ENCODE assay signal across 10 mouse cellular contexts in the genomic region with DNA sequence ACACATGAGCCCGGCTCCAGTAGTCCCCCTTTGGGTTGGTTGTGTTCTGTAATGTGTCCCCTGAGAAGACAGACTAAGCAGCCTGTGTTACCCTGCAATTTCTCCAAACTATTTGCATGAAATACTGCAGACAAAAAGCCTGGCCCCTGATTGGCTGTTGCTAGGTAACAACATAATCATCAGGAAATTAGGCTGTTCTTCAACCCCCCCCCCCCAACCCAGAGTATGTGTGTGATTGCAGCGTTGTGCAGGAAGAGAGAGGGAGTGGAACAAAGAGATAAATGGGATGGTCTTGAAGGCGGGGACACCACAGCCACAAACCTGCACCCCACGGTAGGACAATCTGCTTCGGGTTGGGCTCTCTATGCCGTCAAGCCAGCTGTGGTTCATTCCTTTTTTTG. TPM values are rescaled to one million over a fixed set of nuclear protein-coding genes. Genes with fewer than 3 reads are reported as not detected.
A peak's percentile ranks its signal among the peaks of the same experiment; 100 is the strongest.
DNase-seq lines count a peak whose midpoint lies in the region; ATAC-seq and TF ChIP-seq lines count a peak whose summit lies in the region.
"Had no signal": no experiment of that assay in that cellular context is flagged by ENCODE, and none has a peak within 500 bp of the region (broad histone marks: within the 10 kb centered on the region; RNA-seq: fewer than 3 reads in every experiment).

No protein-coding gene starts in this region.

- peak overlapping the region; percentile 88 for H3K4me3 ChIP-seq in megakaryocyte, embryonic 14.5 days (replicated peaks)
- H3K4me3 ChIP-seq in hindbrain, embryonic 15.5 days: peak overlapping the region; percentile 30
- peak overlapping the region; percentile 9 for H3K4me3 ChIP-seq in neural tube, embryonic 12.5 days
- H3K4me3 ChIP-seq in lung, adult 2 months (replicated peaks; ENCODE audit: extremely low read depth, low read depth, low read length): no peak overlapping the region
- H3K4me3 ChIP-seq: heart, embryonic 13.5 days had no signal

- ATAC-seq in megakaryocyte, adult 5-6 weeks (ENCODE audit: poor library complexity, severe bottlenecking): no peak
- ATAC-seq in hindbrain, embryonic 15.5 days (ENCODE audit: low FRiP score, low read depth): peak; percentile 61
- peak; percentile 48 for ATAC-seq in neural tube, embryonic 12.5 days (ENCODE audit: low FRiP score, low read depth)
- ATAC-seq: Patski had no signal

- peaks cover 100% of the 10 kb centered on the region for H3K4me1 ChIP-seq in megakaryocyte, embryonic 14.5 days
- H3K4me1 ChIP-seq in hindbrain, embryonic 15.5 days (replicated peaks): peaks cover 69% of the 10 kb centered on the region
- peaks cover 57% of the 10 kb centered on the region for H3K4me1 ChIP-seq in neural tube, embryonic 12.5 days
- H3K4me1 ChIP-seq in lung, adult 2 months (ENCODE audit: control insufficient read depth, insufficient read depth, low read length): no peaks in the 10 kb centered on the region

- H3K9ac ChIP-seq in hindbrain, embryonic 15.5 days: 0 out of 2 replicates have a peak overlapping the region, but pooled peaks have one; percentile 0
- H3K9ac ChIP-seq in neural tube, embryonic 12.5 days: 0 out of 2 replicates have a peak overlapping the region, but pooled peaks have one; percentile 30
- H3K9ac ChIP-seq: heart, embryonic 13.5 days had no signal

- DNase-seq in c-Kit-positive CD71-negative TER-119-negative erythroid progenitor cells, embryonic 14.5 days (ENCODE audit: low read depth): peak; percentile 46
- DNase-seq in spleen, postnatal 4 days (ENCODE audit: low spot score in 2 of 2): no peak
- no peak for DNase-seq in lung, adult 2 months
- DNase-seq in adrenal gland, adult 8-10 months: no peak

- 18% methylated on average over 6 of the region's 6 CpGs for WGBS in hindbrain, embryonic 15.5 days
- 24% methylated on average over 6 of the region's 6 CpGs for WGBS in neural tube, embryonic 12.5 days
- WGBS in lung, adult 2 months: 46% methylated on average over 6 of the region's 6 CpGs

- H3K27me3 ChIP-seq in megakaryocyte, embryonic 14.5 days (replicated peaks): no peaks in the 10 kb centered on the region
- H3K27me3 ChIP-seq in hindbrain, embryonic 15.5 days: no peaks in the 10 kb centered on the region
- H3K27me3 ChIP-seq in neural tube, embryonic 12.5 days (replicated peaks): no peaks in the 10 kb centered on the region
- H3K27me3 ChIP-seq: heart, embryonic 13.5 days; Patski had no signal

- H3K36me3 ChIP-seq in megakaryocyte, embryonic 14.5 days (replicated peaks; ENCODE audit: low read length): peaks cover 46% of the 10 kb centered on the region
- H3K36me3 ChIP-seq in hindbrain, embryonic 15.5 days: no peaks in the 10 kb centered on the region
- H3K36me3 ChIP-seq in neural tube, embryonic 12.5 days: no peaks in the 10 kb centered on the region
- H3K36me3 ChIP-seq: heart, embryonic 13.5 days had no signal

- peak overlapping the region; percentile 50 for H3K4me2 ChIP-seq in hindbrain, embryonic 15.5 days
- H3K4me2 ChIP-seq in neural tube, embryonic 12.5 days (replicated peaks): peak overlapping the region; percentile 52
- H3K4me2 ChIP-seq: heart, embryonic 13.5 days had no signal

- no peak for TF ChIP-seq CTCF in lung, adult 2 months (IDR thresholded peaks at IDR 0.05; ENCODE audit: insufficient read depth, low read length)

- no peak for TF ChIP-seq POLR2A in lung, adult 2 months (IDR thresholded peaks at IDR 0.05; ENCODE audit: borderline replicate concordance, extremely low read depth, low read depth, low read length)

- no peaks in the 10 kb centered on the region for H3K9me3 ChIP-seq in megakaryocyte, embryonic 14.5 days
- no peaks in the 10 kb centered on the region for H3K9me3 ChIP-seq in hindbrain, embryonic 15.5 days
- H3K9me3 ChIP-seq in neural tube, embryonic 12.5 days: no peaks in the 10 kb centered on the region
- H3K9me3 ChIP-seq: heart, embryonic 13.5 days had no signal

- peak overlapping the region; percentile 74 for H3K27ac ChIP-seq in hindbrain, embryonic 15.5 days (replicated peaks)
- peak overlapping the region; percentile 28; the same call in 1 of the 2 replicates for H3K27ac ChIP-seq in neural tube, embryonic 12.5 days
- H3K27ac ChIP-seq: heart, embryonic 13.5 days had no signal

RNA-seq across cellular contexts. Expression of a gene that starts 34.0 kb away (rescaled TPM):
- 56.0 and 121 TPM in 2 replicates for polyA plus RNA-seq in megakaryocyte, embryonic 14.5 days (2012; ENCODE audit: insufficient read depth, low replicate concordance)
- total RNA-seq in megakaryocyte, adult 5-6 weeks (2015): 34.1 and 34.5 TPM in 2 replicates
- 17.0 and 18.8 TPM in 2 replicates for total RNA-seq in megakaryocyte, adult 5-6 weeks (2017)
- 67.0 and 71.5 TPM in 2 replicates for polyA plus RNA-seq in hindbrain, embryonic 15.5 days (2015; fragmentation: Nextera tagmentation; extraction: Ambion mirVana)
- polyA plus RNA-seq in neural tube, embryonic 12.5 days (2016; fragmentation: Nextera tagmentation; extraction: Ambion mirVana): 163 and 167 TPM in 2 replicates
- 125 and 126 TPM in 2 replicates for polyA plus RNA-seq in lung, adult 2 months (2012; rRNA removed)
- 10 to 100 TPM; 73.1 to 83.0 (median 79.9) TPM for total RNA-seq in adrenal gland, adult 8-10 months (2022)
